Mouse (Mus musculus): ENCODE data around the gene Cckbr.

DNA sequence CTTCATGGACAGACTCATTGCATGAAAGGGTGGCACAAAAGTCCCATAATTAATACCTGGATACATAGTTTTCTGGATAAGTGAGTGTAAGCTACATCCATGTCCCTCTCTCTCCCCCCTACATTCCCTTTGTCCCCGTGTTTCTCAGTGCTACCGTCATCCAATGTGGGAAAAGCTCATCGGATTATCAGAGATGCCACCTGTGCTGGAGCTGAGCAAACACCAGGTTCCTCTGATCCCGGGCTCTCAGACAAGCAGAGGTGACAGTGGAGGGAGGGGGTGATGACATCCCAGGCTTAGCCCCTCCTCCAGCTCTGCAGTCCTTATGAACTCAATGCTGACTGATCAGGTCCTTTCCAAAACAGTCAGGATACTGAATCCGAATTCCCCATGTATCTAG lies 1.2 kb upstream of the Cckbr start:
- TF ChIP-seq CTCF (IDR thresholded peaks at IDR 0.05; ENCODE audit: low read depth) (no peak), EP300 (optimal IDR thresholded peaks at IDR 0.05) (no peak)

Measured in stomach, postnatal 0 days (tissue).